Mouse (Mus musculus): ENCODE measurements around the gene 2900026A02Rik.

2900026A02Rik gene

DNA sequence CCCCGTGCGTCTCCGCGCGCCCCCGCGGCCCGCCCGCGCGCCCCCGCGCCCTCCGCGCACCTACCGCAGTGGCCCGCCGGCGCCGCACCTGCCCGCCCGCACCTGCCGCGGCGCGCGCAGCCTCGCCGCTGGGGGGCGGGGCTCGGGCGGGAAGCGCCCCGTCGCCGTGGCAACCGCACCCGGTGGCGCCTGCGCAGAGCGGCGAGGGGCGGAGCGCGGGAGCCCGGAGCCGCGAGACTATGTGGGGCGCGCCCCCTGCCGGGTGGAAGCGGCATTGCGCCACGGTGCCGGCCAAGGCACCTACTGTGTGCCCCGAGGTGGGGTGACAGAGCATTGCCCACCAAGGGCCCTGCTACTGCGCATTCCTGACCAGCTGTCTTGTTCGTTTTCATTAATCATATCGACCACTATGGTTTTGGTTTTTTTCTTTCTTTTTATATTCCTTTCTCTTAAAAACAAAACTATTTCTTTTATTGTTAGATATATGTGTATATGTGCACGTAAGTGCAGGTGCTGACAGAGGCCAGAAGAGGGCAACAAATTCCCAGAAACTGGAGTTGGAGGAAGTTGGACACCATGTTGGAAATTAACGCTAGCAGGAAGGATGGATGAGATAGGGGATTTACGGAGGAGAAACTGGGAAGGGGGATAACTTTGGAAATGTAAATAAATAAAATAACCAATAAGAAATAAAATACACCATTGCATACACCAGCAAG is at the start of gene 2900026A02Rik:
Gene 2900026A02Rik, minus strand, starts transcription at position 90 of the 719 bp plus-strand sequence.
- peak; percentile 82 for DNase-seq (ENCODE audit: low spot score)

DNA sequence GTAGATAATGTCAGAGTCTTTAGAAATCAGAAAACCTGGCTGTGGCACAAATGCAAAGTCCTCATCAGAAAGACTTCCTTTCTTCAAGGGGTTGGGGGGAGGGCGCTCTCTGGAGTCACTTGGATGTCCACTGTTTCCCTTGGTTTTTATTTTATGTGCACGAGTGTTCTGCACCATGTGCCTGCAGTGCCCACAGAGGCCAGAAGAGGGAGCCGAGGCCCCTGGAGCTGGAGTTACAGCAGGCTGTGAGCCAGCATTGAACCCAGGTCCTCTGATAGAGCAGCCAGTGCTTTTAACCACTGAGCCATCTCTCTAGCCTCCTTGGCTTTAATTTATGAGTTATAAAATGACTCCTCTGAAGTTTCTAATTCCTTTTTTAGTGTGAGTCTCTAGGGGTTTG is 49.0 kb upstream of the 2900026A02Rik start:
- no peak for DNase-seq (ENCODE audit: low spot score)

DNA sequence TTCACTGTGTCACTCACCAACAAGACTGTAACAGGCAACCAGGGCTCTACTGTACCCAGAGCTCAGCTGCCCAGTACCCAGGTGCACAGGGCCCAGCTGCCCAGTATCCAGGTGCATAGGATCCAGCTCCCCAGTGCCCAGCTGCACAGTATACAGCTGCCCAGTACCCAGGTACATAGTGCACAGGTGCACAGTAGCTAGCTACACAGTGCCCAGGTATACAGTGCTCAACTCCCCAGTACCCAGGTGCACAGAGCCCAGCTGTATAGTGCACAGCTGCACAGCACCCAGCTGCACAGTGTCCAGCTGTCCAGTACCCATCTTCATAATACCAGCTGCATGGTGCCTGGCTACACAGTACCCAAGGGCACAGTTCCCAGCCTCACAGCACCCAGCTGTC is 47.2 kb upstream of the 2900026A02Rik start:
- DNase-seq (ENCODE audit: low spot score): no peak

DNA sequence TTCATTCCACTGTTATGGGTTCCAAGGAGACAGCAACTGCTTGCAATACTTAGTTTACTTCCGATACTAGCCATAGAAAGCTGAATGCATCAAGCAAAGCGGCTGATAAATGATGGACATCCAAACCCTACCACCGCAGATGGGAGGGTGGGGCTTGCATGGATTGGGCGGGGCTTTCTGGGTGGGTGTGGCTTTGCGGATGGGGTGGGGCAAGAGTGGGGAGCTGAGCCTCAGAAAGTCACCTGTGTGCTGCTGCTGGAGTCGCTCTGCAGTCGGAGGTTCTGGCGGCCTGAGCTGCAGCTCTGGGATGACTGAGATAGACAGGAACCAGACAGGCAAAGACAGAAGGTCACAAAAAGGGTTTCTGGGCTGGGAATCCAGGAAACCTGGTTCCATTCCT is 44.6 kb upstream of the 2900026A02Rik start:
- no peak for DNase-seq (ENCODE audit: low spot score)

DNA sequence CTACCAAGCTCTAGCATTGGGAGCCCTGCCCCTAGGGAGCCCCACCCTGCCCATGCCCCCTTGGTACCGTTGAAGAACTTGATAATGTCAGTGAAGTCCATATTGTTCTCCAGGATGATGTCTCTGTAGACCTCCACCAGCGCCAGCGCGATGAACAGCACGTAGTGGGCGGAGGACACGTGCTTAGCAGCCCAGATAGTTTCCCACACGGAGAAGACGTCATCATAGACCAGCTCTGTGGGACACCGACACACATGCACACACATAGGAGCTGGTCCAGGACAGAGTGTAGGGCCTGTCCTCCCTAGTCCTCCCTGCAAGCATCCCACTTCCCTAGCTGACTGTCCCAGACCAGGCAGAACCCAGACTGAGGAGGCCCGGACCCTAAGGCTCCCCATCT is 29.8 kb upstream of the 2900026A02Rik start:
- DNase-seq (ENCODE audit: low spot score): no peak

DNA sequence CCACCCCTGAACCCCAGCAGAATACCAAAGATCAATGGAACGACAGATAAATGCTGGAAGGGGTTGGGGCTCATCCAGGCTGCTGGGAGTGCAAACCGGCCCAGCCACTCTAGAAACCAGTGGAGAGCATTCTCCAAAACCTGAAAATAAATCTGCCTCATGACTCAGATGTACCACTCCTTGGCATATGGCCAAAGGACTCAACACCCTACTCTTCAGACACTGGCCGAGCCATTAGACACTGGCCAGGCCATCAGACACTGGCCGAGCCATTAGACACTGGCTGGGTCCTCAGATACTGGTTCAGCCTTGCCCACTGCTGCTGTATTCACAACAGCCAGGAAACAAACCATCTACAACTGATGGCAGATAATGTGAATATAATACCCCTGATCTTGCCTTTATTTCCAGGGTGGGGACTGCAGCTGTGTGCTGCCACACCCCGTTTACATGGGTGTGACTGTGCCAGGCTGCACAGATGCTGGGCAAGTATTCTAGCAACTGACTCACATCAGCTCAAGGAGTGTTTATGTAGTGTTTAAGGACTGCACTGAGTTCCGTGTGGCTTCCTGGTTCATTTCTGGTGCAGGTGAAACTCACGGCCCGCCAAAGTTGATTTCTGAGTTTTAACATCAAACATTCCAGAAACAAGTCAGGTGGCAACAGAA is 28.4 kb upstream of the 2900026A02Rik start:
- no peak for DNase-seq (ENCODE audit: low spot score)

DNA sequence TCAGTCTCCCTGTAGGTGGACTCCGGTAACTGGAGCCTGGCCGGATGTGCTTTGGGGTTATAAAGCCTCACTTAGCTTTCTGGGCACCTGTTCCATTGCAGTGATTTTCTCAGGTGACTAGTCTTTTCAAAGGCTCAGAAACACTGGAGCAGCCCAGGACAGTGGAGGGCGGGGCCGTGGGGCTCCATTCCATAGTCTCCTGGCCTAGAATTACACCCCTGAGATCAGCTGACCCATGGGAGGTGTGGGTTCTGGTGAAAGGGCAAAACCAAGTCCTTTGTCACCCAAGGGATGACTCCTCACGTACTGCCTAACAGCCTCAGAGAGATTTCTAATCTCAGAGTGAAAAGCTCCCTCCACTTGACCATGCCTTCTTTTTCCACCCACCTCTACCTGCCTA is 9.2 kb upstream of the 2900026A02Rik start:
- no peak for DNase-seq (ENCODE audit: low spot score)

DNA sequence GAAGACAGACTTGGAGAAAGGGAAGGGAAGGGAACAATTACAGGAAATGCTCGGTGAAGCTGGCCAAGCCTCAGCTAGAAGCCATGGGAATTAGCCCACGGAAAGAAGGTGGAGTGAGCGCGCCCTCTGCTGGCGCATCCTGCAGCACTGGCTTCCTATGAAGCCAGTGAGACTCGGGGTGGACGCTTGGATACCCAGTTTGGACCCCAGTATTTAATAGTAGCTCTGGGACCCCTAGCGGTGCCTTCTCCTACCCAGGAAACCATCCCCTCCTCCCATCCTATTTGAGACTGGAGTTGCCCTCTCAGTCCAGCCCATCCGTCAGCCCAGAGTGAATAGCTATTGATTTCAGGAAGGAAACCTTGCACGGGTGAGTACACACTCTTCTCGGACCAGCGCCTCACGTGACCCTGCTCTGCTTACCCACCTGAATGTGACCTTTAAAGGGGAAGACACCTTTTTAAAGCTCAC is 5.6 kb upstream of the 2900026A02Rik start, which contains the start of gene Tmem211:
Gene Tmem211, plus strand, starts transcription at position 278 of the 471 bp plus-strand sequence.
- DNase-seq (ENCODE audit: low spot score): peak; percentile 81

DNA sequence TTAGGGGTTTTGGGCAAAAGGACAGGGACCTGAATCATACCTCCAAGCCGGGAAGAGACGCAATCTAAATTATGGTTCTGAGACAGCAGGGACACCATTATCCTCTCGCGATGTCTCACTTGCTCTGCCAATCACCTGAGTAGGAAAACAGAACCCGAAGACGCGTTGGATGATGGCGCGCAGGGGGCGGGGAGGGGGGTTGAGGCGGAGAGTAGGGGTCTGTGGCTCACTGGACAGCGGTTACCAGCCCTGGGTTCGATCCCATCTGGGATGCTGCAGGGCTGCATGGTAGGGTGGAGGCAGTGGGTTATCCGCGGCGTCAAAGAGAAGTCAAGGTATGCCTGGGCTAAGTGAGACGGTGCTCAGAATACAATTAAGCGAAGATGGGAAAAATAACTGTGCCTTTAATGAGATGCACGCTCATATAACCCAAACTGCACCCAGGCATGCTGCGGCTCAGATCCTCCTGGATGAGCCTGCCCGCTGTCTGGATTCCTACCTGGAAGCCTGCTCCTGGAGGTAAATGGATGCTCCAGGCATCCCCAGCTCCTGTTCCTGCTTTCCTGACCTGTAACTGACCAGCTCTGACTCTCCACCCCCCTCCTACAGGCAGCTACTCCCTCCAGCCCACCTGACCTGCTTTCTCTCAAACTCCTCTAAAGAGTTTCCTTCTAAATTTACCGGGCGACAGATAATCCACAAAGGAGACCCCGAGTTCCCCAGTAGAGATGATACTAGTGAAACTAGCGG is 4.8 kb upstream of the 2900026A02Rik start:
- DNase-seq (ENCODE audit: low spot score): no peak

DNA sequence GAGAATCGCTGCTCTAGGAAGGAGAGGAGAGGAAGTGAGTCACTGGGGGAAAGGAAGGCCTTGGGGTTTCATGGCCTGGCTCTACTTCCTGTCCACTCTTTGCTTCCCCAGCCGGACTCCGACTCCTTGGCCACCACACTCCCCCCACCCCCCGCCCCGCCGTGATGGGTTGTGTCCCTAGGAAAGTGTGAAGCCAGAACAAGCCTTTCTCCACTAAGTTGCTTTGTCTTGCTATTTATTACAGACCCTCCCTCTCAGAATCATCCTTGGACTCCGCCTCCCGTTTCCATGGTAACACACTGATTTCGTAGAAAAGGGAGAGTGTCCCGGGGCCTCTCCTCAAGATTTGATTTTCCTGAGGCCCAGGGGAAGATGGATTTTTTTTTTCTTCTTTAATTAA is 4.2 kb upstream of the 2900026A02Rik start:
- no peak for DNase-seq (ENCODE audit: low spot score)

DNA sequence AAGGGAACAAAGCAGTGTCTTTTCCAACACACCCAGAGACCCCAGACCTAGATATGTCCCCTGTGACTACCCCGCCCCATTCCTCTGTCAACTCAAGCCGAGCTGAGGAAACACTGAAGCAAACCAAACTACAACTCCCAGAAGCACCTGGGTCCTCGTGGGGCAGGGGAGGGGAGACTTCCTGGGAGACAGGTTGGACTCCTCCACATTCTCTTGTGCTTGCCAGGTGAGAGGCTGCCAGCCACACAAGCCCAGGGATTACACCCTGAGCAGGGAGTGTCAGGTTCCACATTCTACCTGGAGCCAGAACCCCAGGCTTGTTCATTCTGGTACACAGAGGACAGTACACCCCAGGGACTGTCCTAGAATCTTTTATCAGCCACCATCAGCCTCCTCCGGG is 2.9 kb upstream of the 2900026A02Rik start:
- DNase-seq (ENCODE audit: low spot score): no peak

DNA sequence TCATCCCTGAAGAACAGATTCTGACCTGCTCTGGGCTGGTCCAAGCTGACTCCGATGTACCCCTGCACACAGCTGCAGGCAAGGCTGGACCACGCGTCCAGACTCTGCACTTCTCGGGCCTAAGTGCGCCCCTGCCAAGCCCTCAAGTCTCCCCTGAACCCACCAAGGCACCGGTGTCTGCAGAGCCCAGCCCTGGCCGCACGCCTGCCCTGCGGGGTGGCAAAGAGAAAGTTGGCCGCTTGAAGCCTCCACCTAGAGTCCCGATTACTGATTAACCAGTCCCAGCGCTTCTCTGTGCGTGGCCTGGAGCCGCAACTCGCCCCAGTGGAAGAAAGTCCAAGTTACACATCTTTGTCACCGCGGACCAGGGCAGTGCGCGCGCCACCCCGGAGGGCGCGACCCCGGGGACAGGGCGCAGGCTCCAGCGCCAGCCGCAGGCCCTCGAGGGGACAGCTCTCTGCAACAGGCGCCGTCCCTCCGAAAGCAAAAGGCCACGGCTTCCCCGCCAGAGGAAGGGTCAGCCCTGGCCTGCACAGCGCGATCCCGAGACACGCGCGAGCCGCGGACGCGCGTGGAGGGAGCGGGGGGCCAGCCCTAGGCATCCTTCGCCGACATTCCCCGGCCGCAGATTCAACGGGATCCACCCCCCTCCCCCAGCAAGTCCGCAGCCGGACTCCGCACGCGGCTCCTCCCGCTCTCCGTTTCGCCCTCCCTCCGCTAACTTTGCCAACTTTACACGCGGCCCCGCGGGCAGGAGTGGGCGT is 471 bp downstream of the 2900026A02Rik start:
- no peak for DNase-seq (ENCODE audit: low spot score)

DNA sequence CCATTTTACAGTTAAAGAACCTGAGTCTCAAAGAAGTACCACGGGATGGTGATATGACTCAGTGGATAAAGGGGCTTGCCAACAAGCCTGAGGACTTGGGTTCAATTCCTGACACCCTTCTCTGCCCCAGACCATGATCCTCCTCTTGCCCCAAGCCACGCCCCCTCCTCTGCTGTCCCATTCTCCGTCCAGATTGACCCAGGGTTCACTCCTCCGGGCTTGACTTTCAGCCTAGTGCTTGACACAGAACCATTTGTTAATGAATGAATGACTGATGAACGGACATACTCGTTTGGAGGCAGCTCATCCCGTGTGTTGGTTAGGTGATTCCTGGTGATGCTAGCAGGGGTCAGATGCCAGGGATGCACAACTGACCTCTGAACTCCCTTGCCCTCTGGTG is 1.2 kb downstream of the 2900026A02Rik start:
- DNase-seq (ENCODE audit: low spot score): no peak

DNA sequence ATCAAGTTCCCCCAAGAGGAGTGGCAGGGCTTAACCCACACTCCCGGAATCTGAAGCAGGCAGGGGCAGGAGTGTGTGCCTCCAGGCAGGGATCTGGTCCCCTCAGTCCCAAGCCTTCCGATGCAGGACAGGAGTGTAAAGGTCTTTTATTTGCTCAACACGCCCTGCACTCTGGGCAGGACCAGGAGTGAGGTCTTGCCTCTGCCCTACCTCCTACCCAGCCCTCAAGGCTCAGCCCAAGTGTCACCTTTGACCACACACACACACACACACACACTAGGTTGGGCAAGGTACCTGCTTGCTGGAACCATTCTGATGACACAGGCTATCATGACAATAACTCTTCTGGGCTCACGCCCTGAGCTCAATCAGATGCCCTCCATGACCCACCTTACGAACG is 1.6 kb downstream of the 2900026A02Rik start:
- DNase-seq (ENCODE audit: low spot score): no peak

DNA sequence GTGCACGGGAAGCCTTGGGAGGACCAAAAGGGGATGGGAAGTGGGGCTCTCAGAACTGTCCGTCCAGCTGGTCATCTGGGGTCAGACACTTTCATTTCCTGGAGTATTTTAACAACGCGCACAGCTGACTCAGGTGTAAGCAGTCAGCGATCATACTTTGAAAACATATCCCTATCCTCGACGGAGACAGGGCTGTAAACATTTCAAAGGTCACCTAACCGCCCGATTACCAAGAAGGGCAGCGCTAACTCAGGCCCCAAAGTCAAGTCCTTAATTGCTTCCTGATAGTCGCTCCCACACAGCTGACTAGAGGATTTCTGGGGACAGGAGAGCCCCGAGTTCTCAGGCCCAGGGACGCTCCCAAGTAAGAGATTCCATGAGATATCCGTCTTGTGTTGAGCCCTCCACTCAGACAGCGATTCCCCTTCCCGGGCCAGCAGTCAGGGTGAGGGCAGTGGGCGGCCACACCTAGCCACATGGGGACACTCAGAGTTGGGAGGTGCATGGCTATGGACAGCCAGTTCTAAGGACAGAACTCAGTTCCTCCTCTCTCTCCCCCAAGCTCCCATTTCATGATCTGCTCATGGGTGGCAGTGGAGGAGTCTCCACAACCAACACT is 2.3 kb downstream of the 2900026A02Rik start:
- DNase-seq (ENCODE audit: low spot score): no peak

DNA sequence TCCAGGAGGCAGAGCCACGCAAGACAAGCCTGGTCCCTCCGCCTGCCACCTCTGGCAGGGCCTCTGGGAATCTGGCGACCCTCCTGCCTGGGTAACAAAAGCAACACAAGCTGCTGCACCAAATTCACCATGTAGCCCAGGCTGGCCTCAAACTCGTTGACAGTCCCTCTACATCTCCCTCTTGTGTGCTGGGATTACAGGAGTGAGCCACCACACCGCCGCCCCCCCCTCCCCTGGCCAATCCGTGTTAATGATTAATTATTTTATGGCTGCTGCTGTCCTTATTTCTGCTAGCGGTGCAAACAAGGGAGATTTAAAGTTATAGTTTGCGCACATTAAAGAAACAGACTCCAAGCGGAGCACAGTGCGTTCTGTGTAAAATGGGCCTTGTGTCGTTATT is 4.0 kb downstream of the 2900026A02Rik start:
- no peak for DNase-seq (ENCODE audit: low spot score)

DNA sequence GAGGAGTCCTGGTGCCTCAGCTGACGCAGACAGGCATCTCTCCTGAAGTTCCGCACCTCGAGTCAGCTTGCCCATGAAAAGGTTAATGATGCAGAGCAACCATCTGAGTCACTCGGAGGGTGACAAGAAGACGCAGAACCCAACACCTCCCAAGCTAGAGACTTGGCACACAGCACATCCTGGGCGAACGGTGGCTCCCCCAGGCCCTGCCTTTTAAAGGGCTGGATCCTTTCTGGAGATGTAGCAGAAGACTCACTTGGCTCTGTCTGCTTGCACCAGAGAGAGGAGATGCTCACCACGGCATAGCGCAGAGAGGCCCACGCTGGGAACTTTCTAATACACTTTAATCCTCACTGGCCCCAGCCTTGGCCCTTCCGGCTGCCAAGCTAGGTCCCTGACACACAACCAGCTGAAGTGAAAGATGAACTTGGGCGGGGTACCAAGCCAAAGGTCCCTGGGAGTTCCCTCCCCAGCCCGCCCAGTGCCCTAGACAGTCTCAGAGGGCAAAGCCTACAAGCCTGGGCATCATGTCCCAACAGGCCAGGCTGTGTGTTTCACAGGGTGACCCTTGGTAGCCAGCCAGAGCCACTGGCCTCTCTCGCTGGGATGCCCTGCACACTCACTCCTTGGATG is 4.6 kb downstream of the 2900026A02Rik start:
- DNase-seq (ENCODE audit: low spot score): no peak

DNA sequence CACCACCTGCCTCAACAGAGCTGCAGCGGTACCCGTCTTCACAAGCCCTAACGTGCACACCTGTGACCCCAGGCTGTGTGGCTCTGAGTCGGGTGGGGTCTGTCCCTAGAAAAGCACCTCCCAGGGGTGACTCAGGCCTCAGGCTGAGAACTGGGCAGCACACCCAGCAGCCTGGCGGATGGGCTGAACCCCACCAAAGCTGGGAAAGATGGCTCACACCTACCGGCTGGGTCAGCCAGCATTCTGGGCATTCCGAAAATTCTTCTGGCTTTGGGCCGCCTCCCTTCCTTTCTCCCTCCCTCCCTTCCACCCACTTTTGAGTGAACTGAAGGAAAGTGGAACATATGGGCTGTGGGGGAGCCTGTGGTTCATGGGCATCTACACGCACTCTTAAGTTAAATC is 5.4 kb downstream of the 2900026A02Rik start:
- no peak for DNase-seq (ENCODE audit: low spot score)

DNA sequence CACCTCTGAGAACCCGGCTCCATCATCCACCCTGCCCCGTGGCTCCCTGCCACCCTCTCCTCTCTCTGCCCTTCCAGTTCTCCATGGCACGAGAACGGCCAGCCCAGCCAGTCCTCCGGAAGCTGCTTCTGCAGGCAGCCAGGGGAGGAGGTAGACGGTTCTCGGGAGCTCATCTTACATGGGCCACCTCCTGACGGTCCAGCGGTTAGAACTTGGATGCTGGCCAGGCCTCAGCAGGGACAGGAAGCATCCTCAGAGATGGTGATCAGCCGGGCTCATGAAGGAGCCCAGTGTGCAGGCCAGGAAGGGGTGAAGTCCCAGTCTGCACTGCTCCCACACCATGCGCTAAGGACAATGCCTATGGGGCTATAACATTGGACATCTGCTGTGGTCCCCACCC is 6.6 kb downstream of the 2900026A02Rik start:
- DNase-seq (ENCODE audit: low spot score): no peak

DNA sequence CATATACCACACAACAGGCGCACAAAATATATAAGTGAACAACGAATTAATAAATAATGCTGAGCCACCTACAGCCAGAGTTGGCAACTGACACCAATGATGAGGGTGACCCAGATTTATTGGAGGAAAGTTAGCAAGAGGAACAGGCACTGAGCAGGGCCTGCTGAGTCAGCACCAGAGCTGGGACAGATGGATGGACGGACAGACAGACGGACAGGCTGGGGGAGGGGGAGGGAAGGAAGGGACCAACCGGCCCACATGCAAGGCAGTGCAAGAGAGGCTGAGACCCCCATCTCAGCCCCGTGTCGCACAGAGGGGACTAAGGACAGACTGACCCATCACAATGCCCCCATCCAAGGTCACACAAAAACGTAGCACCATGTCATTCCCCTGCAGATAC is 7.0 kb downstream of the 2900026A02Rik start:
- DNase-seq (ENCODE audit: low spot score): no peak

DNA sequence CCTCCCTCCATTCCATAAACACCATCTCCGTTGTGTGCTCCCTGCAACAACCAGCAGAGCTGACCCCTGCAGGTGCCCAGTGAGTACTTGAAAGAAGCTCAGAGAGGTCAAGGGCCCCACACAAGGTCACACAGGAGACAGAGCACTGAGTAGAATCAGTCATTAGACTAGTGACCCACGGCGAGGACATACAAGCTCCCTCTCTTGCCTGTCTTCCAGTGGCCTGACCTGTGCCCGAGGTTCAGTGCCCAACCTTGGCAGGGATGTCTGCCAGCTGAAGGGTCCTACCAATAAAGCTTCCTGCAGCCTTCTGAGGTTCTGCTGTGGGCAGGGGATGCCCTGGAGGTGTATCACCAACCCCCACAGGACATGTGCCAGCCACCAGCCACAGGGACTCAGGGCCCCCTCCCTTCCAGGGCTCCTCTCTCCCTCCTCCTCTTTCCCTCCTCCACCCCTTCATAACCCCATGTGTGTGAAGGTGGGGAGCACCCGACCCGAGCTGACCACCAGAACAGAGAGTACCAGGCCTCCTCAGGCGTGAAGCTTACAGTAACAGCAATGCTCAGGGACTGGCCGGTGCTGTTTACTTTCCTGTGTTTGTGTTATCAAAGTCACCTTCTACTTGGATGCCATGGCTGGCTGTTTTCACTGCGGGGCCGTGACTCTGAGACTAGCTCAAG is 8.7 kb downstream of the 2900026A02Rik start:
- no peak for DNase-seq (ENCODE audit: low spot score)
